Mouse (Mus musculus) heart, adult 11 months (tissue): ENCODE results near the gene Gm20765.
"Not testable (repeated sequence)": the region's sequence is repeated elsewhere in the genome, so short reads cannot be mapped to it uniquely, and the experiment has no call there.

ENCODE experiments used
- DNase-seq: peaks from one replicate; pipeline ENCODE4 v3.0.0; 2022

Gene Gm20765

DNA sequence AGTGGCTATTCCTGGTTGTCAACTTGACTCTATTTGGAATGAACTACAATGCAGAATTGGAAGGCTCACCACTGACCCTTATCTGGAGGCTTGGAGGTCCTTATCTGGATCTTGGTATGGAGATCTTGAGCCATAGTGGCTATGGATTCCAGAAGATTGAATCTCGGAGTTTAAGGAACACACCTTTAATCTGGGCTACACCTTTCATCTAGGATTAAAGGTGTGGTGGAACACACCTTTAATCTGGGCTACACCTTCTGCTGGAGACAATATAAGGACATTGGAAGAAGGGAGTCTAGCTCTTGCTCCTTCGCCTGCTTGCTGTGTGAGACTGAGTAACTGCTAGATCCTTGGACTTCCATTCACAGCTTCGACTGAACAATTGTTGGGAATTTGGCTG lies at the start of gene Gm20765:
Gm20765 (plus strand) TSS at position 301 of the 400 bp plus-strand sequence.
- DNase-seq = not testable (repeated sequence)

DNA sequence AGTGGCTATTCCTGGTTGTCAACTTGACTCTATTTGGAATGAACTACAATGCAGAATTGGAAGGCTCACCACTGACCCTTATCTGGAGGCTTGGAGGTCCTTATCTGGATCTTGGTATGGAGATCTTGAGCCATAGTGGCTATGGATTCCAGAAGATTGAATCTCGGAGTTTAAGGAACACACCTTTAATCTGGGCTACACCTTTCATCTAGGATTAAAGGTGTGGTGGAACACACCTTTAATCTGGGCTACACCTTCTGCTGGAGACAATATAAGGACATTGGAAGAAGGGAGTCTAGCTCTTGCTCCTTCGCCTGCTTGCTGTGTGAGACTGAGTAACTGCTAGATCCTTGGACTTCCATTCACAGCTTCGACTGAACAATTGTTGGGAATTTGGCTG lies 42.6 kb upstream of the Gm20765 start, which contains the start of gene Gm21293:
Gm21293 (plus strand) TSS at position 301 of the 400 bp plus-strand sequence.
- DNase-seq = not testable (repeated sequence)

DNA sequence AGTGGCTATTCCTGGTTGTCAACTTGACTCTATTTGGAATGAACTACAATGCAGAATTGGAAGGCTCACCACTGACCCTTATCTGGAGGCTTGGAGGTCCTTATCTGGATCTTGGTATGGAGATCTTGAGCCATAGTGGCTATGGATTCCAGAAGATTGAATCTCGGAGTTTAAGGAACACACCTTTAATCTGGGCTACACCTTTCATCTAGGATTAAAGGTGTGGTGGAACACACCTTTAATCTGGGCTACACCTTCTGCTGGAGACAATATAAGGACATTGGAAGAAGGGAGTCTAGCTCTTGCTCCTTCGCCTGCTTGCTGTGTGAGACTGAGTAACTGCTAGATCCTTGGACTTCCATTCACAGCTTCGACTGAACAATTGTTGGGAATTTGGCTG lies 34.1 kb upstream of the Gm20765 start, which contains the start of gene Gm6763:
Gm6763 (plus strand) TSS at position 301 of the 400 bp plus-strand sequence.
- not testable (repeated sequence) for DNase-seq

DNA sequence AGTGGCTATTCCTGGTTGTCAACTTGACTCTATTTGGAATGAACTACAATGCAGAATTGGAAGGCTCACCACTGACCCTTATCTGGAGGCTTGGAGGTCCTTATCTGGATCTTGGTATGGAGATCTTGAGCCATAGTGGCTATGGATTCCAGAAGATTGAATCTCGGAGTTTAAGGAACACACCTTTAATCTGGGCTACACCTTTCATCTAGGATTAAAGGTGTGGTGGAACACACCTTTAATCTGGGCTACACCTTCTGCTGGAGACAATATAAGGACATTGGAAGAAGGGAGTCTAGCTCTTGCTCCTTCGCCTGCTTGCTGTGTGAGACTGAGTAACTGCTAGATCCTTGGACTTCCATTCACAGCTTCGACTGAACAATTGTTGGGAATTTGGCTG lies 25.6 kb upstream of the Gm20765 start, which contains the start of gene Gm8764:
Gm8764 (plus strand) TSS at position 301 of the 400 bp plus-strand sequence.
- not testable (repeated sequence) for DNase-seq

DNA sequence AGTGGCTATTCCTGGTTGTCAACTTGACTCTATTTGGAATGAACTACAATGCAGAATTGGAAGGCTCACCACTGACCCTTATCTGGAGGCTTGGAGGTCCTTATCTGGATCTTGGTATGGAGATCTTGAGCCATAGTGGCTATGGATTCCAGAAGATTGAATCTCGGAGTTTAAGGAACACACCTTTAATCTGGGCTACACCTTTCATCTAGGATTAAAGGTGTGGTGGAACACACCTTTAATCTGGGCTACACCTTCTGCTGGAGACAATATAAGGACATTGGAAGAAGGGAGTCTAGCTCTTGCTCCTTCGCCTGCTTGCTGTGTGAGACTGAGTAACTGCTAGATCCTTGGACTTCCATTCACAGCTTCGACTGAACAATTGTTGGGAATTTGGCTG lies 17.1 kb upstream of the Gm20765 start, which contains the start of gene Gm21304:
Gm21304 (plus strand) TSS at position 301 of the 400 bp plus-strand sequence.
- not testable (repeated sequence) for DNase-seq

DNA sequence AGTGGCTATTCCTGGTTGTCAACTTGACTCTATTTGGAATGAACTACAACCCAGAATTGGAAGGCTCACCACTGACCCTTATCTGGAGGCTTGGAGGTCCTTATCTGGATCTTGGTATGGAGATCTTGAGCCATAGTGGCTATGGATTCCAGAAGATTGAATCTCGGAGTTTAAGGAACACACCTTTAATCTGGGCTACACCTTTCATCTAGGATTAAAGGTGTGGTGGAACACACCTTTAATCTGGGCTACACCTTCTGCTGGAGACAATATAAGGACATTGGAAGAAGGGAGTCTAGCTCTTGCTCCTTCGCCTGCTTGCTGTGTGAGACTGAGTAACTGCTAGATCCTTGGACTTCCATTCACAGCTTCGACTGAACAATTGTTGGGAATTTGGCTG lies 8.6 kb upstream of the Gm20765 start, which contains the start of gene Gm21312:
Gm21312 (plus strand) TSS at position 301 of the 400 bp plus-strand sequence.
- DNase-seq = not testable (repeated sequence)

DNA sequence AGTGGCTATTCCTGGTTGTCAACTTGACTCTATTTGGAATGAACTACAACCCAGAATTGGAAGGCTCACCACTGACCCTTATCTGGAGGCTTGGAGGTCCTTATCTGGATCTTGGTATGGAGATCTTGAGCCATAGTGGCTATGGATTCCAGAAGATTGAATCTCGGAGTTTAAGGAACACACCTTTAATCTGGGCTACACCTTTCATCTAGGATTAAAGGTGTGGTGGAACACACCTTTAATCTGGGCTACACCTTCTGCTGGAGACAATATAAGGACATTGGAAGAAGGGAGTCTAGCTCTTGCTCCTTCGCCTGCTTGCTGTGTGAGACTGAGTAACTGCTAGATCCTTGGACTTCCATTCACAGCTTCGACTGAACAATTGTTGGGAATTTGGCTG lies 8.4 kb downstream of the Gm20765 start, which contains the start of gene Gm4340:
Gm4340 (plus strand) TSS at position 301 of the 400 bp plus-strand sequence.
- DNase-seq = not testable (repeated sequence)

DNA sequence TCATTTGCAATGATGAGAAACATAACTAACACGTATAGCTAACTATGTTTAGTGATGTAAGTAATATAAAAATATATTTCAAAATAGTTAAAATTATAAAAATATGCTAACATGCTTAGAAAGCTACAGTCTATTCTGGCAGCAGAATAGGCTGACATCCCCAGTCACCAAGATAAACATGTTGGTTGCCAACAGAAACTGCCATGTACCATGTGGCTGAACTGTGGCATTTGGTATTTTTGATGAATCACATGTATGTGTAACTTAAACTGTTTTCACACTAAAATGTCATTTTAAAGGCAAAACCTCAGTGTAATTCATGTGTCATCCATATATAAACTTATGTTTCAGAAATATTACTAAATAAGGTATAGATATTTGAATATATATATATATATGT lies 24.3 kb downstream of the Gm20765 start:
- no peak for DNase-seq

DNA sequence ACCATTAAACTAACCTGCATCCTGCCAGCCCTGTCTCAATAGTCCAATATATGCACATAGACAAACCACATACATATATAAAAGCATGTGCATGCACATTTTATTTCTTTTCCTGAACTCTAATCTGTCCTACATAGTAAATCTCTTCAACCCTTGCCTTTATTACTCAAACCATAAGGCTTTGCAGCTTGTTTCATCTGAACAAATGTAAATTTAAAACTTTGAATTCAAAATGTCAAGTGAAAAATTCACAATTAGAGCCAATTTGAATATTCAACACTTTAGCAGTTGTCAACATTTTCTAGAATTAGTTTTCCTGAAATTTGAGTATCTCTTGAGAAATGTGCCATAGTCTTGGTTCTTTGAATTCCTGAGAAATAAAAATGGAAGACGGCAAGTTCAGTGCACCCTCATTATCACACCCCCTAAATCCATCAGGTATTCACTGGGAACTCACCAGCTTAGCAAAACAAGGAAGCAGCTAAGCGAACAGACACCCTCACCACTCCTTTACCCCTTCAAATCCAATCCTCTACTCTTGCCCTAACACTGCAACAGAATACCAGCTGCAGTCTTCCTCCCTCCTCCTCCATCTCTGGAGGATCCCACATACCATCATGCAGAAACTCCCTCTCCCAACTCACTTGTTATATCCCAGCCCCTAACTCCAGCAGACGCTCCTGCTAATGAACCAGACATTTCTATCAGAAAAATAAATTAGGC lies 25.1 kb downstream of the Gm20765 start:
- DNase-seq = no peak

DNA sequence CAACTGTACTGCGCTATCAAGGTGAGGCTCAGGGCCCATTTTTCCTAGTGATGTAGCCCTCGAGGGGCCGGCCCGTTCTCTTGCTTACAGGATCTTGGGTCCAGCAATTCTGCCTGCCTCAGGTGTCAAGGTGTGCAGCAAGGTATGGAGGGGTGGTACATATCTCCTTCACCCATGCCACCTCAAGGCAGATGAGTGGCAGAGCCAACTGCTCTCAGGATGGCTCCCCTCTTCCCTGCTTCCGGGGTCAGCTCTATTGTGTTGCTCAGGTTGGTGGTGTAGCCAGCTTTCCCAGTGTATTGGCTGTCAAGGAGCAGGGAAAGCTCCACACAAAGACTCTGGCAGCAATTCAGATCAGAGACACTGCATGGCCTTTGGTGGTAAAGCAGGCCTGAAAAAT lies 29.2 kb downstream of the Gm20765 start:
- peak; percentile 70 for DNase-seq

DNA sequence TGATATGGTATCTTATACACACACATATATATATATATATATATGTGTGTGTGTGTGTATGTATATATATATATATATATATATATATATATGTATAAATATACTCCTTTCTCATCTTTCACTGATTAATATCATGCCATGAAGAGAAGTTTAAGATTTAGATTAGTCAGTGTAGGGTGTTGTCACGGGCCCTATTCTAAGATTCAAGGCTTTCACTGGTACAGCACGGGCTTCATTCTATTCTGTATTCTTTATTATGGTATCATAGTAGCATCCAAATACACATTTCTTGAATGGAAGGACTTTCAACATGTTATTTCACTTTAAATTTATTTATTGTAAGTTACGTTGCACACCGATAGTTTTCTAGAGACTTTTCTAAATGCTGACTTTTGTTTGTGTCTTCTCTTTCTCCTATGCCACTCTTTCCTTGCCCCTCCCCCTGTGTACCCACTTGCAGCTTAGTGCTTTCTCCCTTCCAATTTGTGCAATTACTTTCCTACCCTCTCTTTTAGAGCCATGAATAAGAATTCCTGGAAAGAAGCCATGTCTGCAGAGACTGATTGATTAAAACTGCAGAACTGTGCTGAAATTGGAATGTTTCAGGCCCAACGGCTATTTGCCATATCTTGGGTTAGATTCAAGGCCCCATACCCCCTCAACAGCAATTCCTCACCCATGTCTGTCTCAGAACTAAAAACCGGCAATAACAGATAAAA lies 35.1 kb downstream of the Gm20765 start:
- no peak for DNase-seq
